Mouse (Mus musculus) MEL (cell line): ENCODE data around the gene Sectm1a. TPM values are rescaled to one million over a fixed set of nuclear protein-coding genes. Genes with fewer than 3 reads are reported as not detected.

Experiments used
- DNase-seq: peaks from one replicate; pipeline ENCODE4 v3.0.0; 2011; ENCODE audit warnings: low read depth, low spot score
- H3K27ac ChIP-seq: 2 replicates; pipeline ENCODE4 v1.5.1; 2012; ENCODE audit warnings: low read depth, mild to moderate bottlenecking, control low read depth, low read length, moderate library complexity; ENCODE audit not compliant: control insufficient read depth
- H3K27me3 ChIP-seq, 2 experiments: fragments of 150-350 bp in 1 of 2; sonication (generic) in 1 of 2; 2 replicates each; pipeline ENCODE4 v1.6.1; 2012; ENCODE audit warnings: low read length in 2 of 2, mild to moderate bottlenecking in 2 of 2, improper control_type of control experiment in 1 of 2, moderate library complexity in 1 of 2; ENCODE audit not compliant: insufficient read depth in 2 of 2, control insufficient read depth in 1 of 2
- H3K36me3 ChIP-seq, 2 experiments: 2 replicates each; pipeline ENCODE4 v1.6.1; 2012 to 2014; ENCODE audit warnings: low read length in 2 of 2, improper control_type of control experiment in 1 of 2, inconsistent platforms in 1 of 2, mild to moderate bottlenecking in 1 of 2; ENCODE audit not compliant: insufficient read depth in 2 of 2, control insufficient read depth in 1 of 2
- H3K4me1 ChIP-seq, 2 experiments: fragments of 150-350 bp in 1 of 2; sonication (generic) in 1 of 2; 2 replicates each; pipeline ENCODE4 v1.6.1; 2012; ENCODE audit warnings: low read length in 2 of 2, improper control_type of control experiment in 1 of 2, mild to moderate bottlenecking in 1 of 2; ENCODE audit not compliant: insufficient read depth in 2 of 2, control insufficient read depth in 1 of 2
- H3K4me3 ChIP-seq, 2 experiments: fragments of 150-350 bp in 1 of 2; sonication (generic) in 1 of 2; 2 replicates each; pipeline ENCODE4 v1.5.1; 2012; ENCODE audit warnings: low read depth in 2 of 2, low read length in 2 of 2, mild to moderate bottlenecking in 2 of 2, moderate library complexity in 2 of 2, control low read depth in 1 of 2, improper control_type of control experiment in 1 of 2; ENCODE audit not compliant: control insufficient read depth in 1 of 2, insufficient read depth in 1 of 2
- H3K79me2 ChIP-seq: 2 replicates; pipeline ENCODE4 v1.6.1; 2012; ENCODE audit warnings: mild to moderate bottlenecking, low read length, moderate library complexity; ENCODE audit not compliant: control insufficient read depth, poor library complexity, insufficient read depth
- H3K9ac ChIP-seq: 2 replicates; pipeline ENCODE4 v1.6.1; 2012; ENCODE audit warnings: low read depth, mild to moderate bottlenecking, control low read depth, low read length, moderate library complexity; ENCODE audit not compliant: control insufficient read depth, poor library complexity, severe bottlenecking
- H3K9me3 ChIP-seq: fragments of 150-350 bp; sonication (generic); replicated peaks from 2 replicates; pipeline ENCODE4 v1.6.1; 2012; ENCODE audit warnings: mild to moderate bottlenecking, low read length, improper control_type of control experiment, moderate library complexity; ENCODE audit not compliant: insufficient read depth
- BHLHE40 ChIP-seq: IDR thresholded peaks from 2 replicates; pipeline ENCODE4 v1.6.1; 2012; ENCODE audit warnings: low read depth, mild to moderate bottlenecking, inconsistent platforms, low read length, improper control_type of control experiment, borderline replicate concordance
- CHD1 ChIP-seq: IDR thresholded peaks from 2 replicates; pipeline ENCODE4 v1.6.1; 2012; ENCODE audit warnings: low read depth, mild to moderate bottlenecking, inconsistent platforms, low read length, improper control_type of control experiment
- CHD2 ChIP-seq: IDR thresholded peaks from 2 replicates; pipeline ENCODE4 v1.6.1; 2011; ENCODE audit warnings: low read length, improper control_type of control experiment
- CTCF ChIP-seq, 3 experiments: IDR thresholded peaks in 2 of 3; conservative IDR thresholded peaks in 1 of 3; 2 replicates each; pipeline ENCODE4 v1.5.1; 2011 to 2012; ENCODE audit warnings: low read length in 3 of 3, low read depth in 2 of 3, mild to moderate bottlenecking in 2 of 3, improper control_type of control experiment in 1 of 3, inconsistent platforms in 1 of 3, mixed read lengths in 1 of 3, moderate library complexity in 1 of 3; ENCODE audit not compliant: control insufficient read depth in 1 of 3, insufficient read depth in 1 of 3, poor library complexity in 1 of 3, severe bottlenecking in 1 of 3
- E2F4 ChIP-seq: IDR thresholded peaks from 2 replicates; pipeline ENCODE4 v1.6.1; 2011; ENCODE audit warnings: low read depth, low read length, improper control_type of control experiment, borderline replicate concordance
- ELF1 ChIP-seq: IDR thresholded peaks from 2 replicates; pipeline ENCODE4 v1.6.1; 2014; ENCODE audit warnings: low read depth, mild to moderate bottlenecking, inconsistent platforms, low read length, improper control_type of control experiment, moderate library complexity
- EP300 ChIP-seq, 2 experiments: IDR thresholded peaks; 2 replicates each; pipeline ENCODE4 v1.6.1; 2011; ENCODE audit warnings: improper control_type of control experiment in 2 of 2, low read length in 2 of 2, low read depth in 1 of 2, mild to moderate bottlenecking in 1 of 2
- ETS1 ChIP-seq: IDR thresholded peaks from 2 replicates; pipeline ENCODE4 v1.6.1; 2012; ENCODE audit warnings: low read depth, mild to moderate bottlenecking, inconsistent platforms, low read length, improper control_type of control experiment, moderate library complexity
- GABPA ChIP-seq: IDR thresholded peaks from 2 replicates; pipeline ENCODE4 v1.6.1; 2012; ENCODE audit warnings: low read depth, mild to moderate bottlenecking, inconsistent platforms, low read length, improper control_type of control experiment, moderate library complexity
- JUND ChIP-seq: IDR thresholded peaks from 2 replicates; pipeline ENCODE4 v1.6.1; 2011; ENCODE audit warnings: low read depth, mild to moderate bottlenecking, improper control_type of control experiment, low read length
- KAT2A ChIP-seq: conservative IDR thresholded peaks from 2 replicates; pipeline ENCODE4 v1.6.1; 2012; ENCODE audit warnings: low read depth, low read length, improper control_type of control experiment, inconsistent platforms
- MAFK ChIP-seq: IDR thresholded peaks from 2 replicates; pipeline ENCODE4 v1.6.1; 2011; ENCODE audit warnings: low read depth, mild to moderate bottlenecking, low read length, improper control_type of control experiment, borderline replicate concordance
- MAX ChIP-seq: IDR thresholded peaks from 2 replicates; pipeline ENCODE4 v1.6.1; 2011; ENCODE audit warnings: low read length, improper control_type of control experiment
- MAZ ChIP-seq: IDR thresholded peaks from 2 replicates; pipeline ENCODE4 v1.6.1; 2012; ENCODE audit warnings: low read depth, mild to moderate bottlenecking, inconsistent platforms, low read length, improper control_type of control experiment
- MEF2A ChIP-seq: IDR thresholded peaks from 2 replicates; pipeline ENCODE4 v1.6.1; 2014; ENCODE audit warnings: low read depth, mild to moderate bottlenecking, inconsistent platforms, low read length, improper control_type of control experiment; ENCODE audit not compliant: poor library complexity, insufficient replicate concordance, severe bottlenecking; ENCODE audit errors: extremely low read depth
- MXI1 ChIP-seq: IDR thresholded peaks from 2 replicates; pipeline ENCODE4 v1.6.1; 2011; ENCODE audit warnings: mild to moderate bottlenecking, low read depth, low read length, improper control_type of control experiment
- MYB ChIP-seq: IDR thresholded peaks from 2 replicates; pipeline ENCODE4 v1.6.1; 2011; ENCODE audit warnings: mild to moderate bottlenecking, low read depth, low read length, improper control_type of control experiment
- MYC ChIP-seq: IDR thresholded peaks from 2 replicates; pipeline ENCODE4 v1.6.1; 2011; ENCODE audit warnings: low read depth, mild to moderate bottlenecking, low read length, improper control_type of control experiment, moderate library complexity
- NELFE ChIP-seq: IDR thresholded peaks from 2 replicates; pipeline ENCODE4 v1.6.1; 2011; ENCODE audit warnings: low read depth, low read length, improper control_type of control experiment
- NRF1 ChIP-seq: IDR thresholded peaks from 2 replicates; pipeline ENCODE4 v1.6.1; 2014; ENCODE audit warnings: low read depth, mild to moderate bottlenecking, inconsistent platforms, low read length, improper control_type of control experiment, moderate library complexity; ENCODE audit not compliant: poor library complexity, insufficient read depth, severe bottlenecking
- POLR2A ChIP-seq, 2 experiments: IDR thresholded peaks; 2 replicates each; pipeline ENCODE4 v1.6.1; 2011 to 2012; ENCODE audit warnings: low read length in 2 of 2, mild to moderate bottlenecking in 2 of 2, control low read depth in 1 of 2, improper control_type of control experiment in 1 of 2, low read depth in 1 of 2, moderate library complexity in 1 of 2; ENCODE audit not compliant: control insufficient read depth in 1 of 2, insufficient read depth in 1 of 2, poor library complexity in 1 of 2
- POLR2AphosphoS2 ChIP-seq: IDR thresholded peaks from 2 replicates; pipeline ENCODE4 v1.6.1; 2011; ENCODE audit warnings: low read length, improper control_type of control experiment
- RAD21 ChIP-seq: IDR thresholded peaks from 2 replicates; pipeline ENCODE4 v1.6.1; 2011; ENCODE audit warnings: mild to moderate bottlenecking, low read depth, low read length, improper control_type of control experiment
- RCOR1 ChIP-seq: IDR thresholded peaks from 2 replicates; pipeline ENCODE4 v1.6.1; 2012; ENCODE audit warnings: low read depth, mild to moderate bottlenecking, inconsistent platforms, low read length, improper control_type of control experiment
- TAL1 ChIP-seq: IDR thresholded peaks from 2 replicates; pipeline ENCODE4 v1.6.1; 2012; ENCODE audit warnings: mild to moderate bottlenecking, inconsistent platforms, low read length, moderate library complexity, mixed read lengths
- TBP ChIP-seq: IDR thresholded peaks from 2 replicates; pipeline ENCODE4 v1.8.0; 2011; ENCODE audit warnings: low read depth, low read length, improper control_type of control experiment
- UBTF ChIP-seq: IDR thresholded peaks from 2 replicates; pipeline ENCODE4 v1.6.1; 2012; ENCODE audit warnings: low read depth, mild to moderate bottlenecking, inconsistent platforms, low read length, improper control_type of control experiment, moderate library complexity, borderline replicate concordance; ENCODE audit not compliant: insufficient read depth
- USF1 ChIP-seq: IDR thresholded peaks from 2 replicates; pipeline ENCODE4 v1.6.1; 2014; ENCODE audit warnings: low read depth, mild to moderate bottlenecking, inconsistent platforms, low read length, improper control_type of control experiment, moderate library complexity
- USF2 ChIP-seq, 2 experiments: IDR thresholded peaks; 2 replicates each; pipeline ENCODE4 v1.6.1; 2011 to 2012; ENCODE audit warnings: improper control_type of control experiment in 2 of 2, low read length in 2 of 2, borderline replicate concordance in 1 of 2, inconsistent platforms in 1 of 2, low read depth in 1 of 2, mild to moderate bottlenecking in 1 of 2; ENCODE audit not compliant: insufficient read depth in 1 of 2
- ZC3H11A ChIP-seq: IDR thresholded peaks from 2 replicates; pipeline ENCODE4 v1.6.1; 2012; ENCODE audit warnings: low read depth, mild to moderate bottlenecking, inconsistent platforms, low read length, improper control_type of control experiment
- ZKSCAN1 ChIP-seq: IDR thresholded peaks from 2 replicates; pipeline ENCODE4 v1.6.1; 2012; ENCODE audit warnings: low read depth, mild to moderate bottlenecking, inconsistent platforms, low read length, improper control_type of control experiment, moderate library complexity
- ZNF384 ChIP-seq: IDR thresholded peaks from 2 replicates; pipeline ENCODE4 v1.6.1; 2012; ENCODE audit warnings: low read depth, mild to moderate bottlenecking, inconsistent platforms, low read length, improper control_type of control experiment
- polyA plus RNA-seq, 2 experiments: library from polyadenylated mRNA; stranded (reverse) in 1 of 2; unstranded in 1 of 2; fragments of >175 nt in 1 of 2; fragments of >200 nt in 1 of 2; gene quantifications; 2 replicates each; pipeline versions ENCODE4 v1.2.1 to v1.2.4; 2012; ENCODE audit warnings: low replicate concordance in 2 of 2, low read depth in 1 of 2; ENCODE audit not compliant: insufficient read length in 2 of 2, insufficient read depth in 1 of 2, missing spikeins in 1 of 2
- total RNA-seq: library from RNA; depleted of rRNA; stranded (reverse); fragments of 300-350 nt; gene quantifications from 2 replicates; pipeline ENCODE4 v1.2.3, GENCODE M21; 2012

Sectm1a gene
- total and polyA plus RNA-seq, 3 experiments: 22.0 to 22.3 TPM; not detected in 1

GRCm38 (mm10) chr11:121019501-121019900, 61.5 kb downstream of the Sectm1a start:
- Histone ChIP-seq H3K9me3 (no peaks in the 10 kb centered on the region), H3K27me3 (no peaks in the 10 kb centered on the region)

GRCm38 (mm10) chr11:121017703-121018102, 63.3 kb downstream of the Sectm1a start:
- Histone ChIP-seq H3K9ac (no peak overlapping the region), H3K4me1 (peaks cover 0 to 3% of the 10 kb centered on the region in 2 experiments; a peak in 1 of 4 replicates), H3K27ac (no peak overlapping the region), H3K9me3 (no peaks in the 10 kb centered on the region), H3K79me2 (no peaks in the 10 kb centered on the region), H3K27me3 (no peaks in the 10 kb centered on the region), H3K36me3 (no peaks in the 10 kb centered on the region), H3K4me3 (no peak overlapping the region)
- peak; percentile 82 for DNase-seq
- TF ChIP-seq MYB: no peak
- TF ChIP-seq NELFE: no peak
- no peak for TF ChIP-seq KAT2A
- TF ChIP-seq EP300 (IDR thresholded peaks at IDR 0.05; ENCODE audit: low read depth in 1 of 2, low read length in 2 of 2): no peak
- no peak for TF ChIP-seq CHD1
- no peak for TF ChIP-seq MAZ
- TF ChIP-seq MAFK: no peak
- no peak for TF ChIP-seq RCOR1
- TF ChIP-seq MYC: 0 out of 2 replicates have a peak, but pooled peaks have one; percentile 26
- TF ChIP-seq ZC3H11A: peak; percentile 86
- no peak for TF ChIP-seq MXI1
- no peak for TF ChIP-seq POLR2AphosphoS2
- no peak for TF ChIP-seq ELF1
- no peak for TF ChIP-seq UBTF
- no peak for TF ChIP-seq NRF1
- no peak for TF ChIP-seq BHLHE40
- peak; percentile 81 for TF ChIP-seq RAD21
- TF ChIP-seq ZNF384: no peak
- no peak for TF ChIP-seq USF2 (IDR thresholded peaks at IDR 0.05; ENCODE audit: borderline replicate concordance in 1 of 2, insufficient read depth in 1 of 2, low read depth in 1 of 2, low read length in 2 of 2)
- TF ChIP-seq GABPA: no peak
- no peak for TF ChIP-seq POLR2A (IDR thresholded peaks at IDR 0.05; ENCODE audit: control insufficient read depth in 1 of 2, insufficient read depth in 1 of 2, low read depth in 1 of 2, low read length in 2 of 2, poor library complexity in 1 of 2)
- no peak for TF ChIP-seq TBP
- no peak for TF ChIP-seq TAL1
- no peak for TF ChIP-seq MEF2A
- no peak for TF ChIP-seq CHD2
- peak; percentile 85 to 96 (median 95) for TF ChIP-seq CTCF (IDR thresholded peaks at IDR 0.05 in 2 of 3, conservative IDR thresholded peaks at IDR 0.05 in 1 of 3; ENCODE audit: control insufficient read depth in 1 of 3, insufficient read depth in 1 of 3, low read depth in 2 of 3, low read length in 3 of 3, poor library complexity in 1 of 3, severe bottlenecking in 1 of 3)
- no peak for TF ChIP-seq ETS1
- no peak for TF ChIP-seq E2F4
- no peak for TF ChIP-seq USF1
- no peak for TF ChIP-seq ZKSCAN1
- TF ChIP-seq MAX: no peak

More at GRCm38 (mm10) chr11:121019501-121019900, 61.5 kb downstream of the Sectm1a start:
- H3K9ac ChIP-seq: no peak overlapping the region
- peaks cover 0 to 9% of the 10 kb centered on the region in 2 experiments; a peak in 2 of 4 replicates for H3K4me1 ChIP-seq
- H3K27ac ChIP-seq: no peak overlapping the region
- no peaks in the 10 kb centered on the region for H3K79me2 ChIP-seq
- no peaks in the 10 kb centered on the region; a peak in 1 of 4 replicates for H3K36me3 ChIP-seq
- H3K4me3 ChIP-seq: no peak overlapping the region
- no peak for DNase-seq
- TF ChIP-seq CHD2 (no peak), JUND (no peak), RCOR1 (no peak), USF1 (no peak)
